In genomic region chr3:152757464-152758393, GRCm38 (mm10) we compare ENCODE assay signal across 8 mouse cellular contexts. TPM values are rescaled to one million over a fixed set of nuclear protein-coding genes. Genes with fewer than 3 reads are reported as not detected.
DNase-seq lines count a peak whose midpoint lies in the region; ATAC-seq and TF ChIP-seq lines count a peak whose summit lies in the region.

No protein-coding gene starts in this region.

- H3K4me3 ChIP-seq in kidney, embryonic 15.5 days (replicated peaks): no peak overlapping the region
- no peak overlapping the region for H3K4me3 ChIP-seq in kidney, adult 2 months (ENCODE audit: insufficient read depth, low read depth, low read length)
- no peak overlapping the region for H3K4me3 ChIP-seq in liver, postnatal 0 days (ENCODE audit: low read depth, low read length)

- H3K4me2 ChIP-seq in kidney, embryonic 15.5 days: no peak overlapping the region
- peak overlapping the region; percentile 15 for H3K4me2 ChIP-seq in liver, postnatal 0 days (ENCODE audit: low read depth, low read length)

- H3K36me3 ChIP-seq in kidney, embryonic 15.5 days: 0 out of 2 replicates have a peak, but pooled peaks cover 1% of the 10 kb centered on the region
- no peaks in the 10 kb centered on the region for H3K36me3 ChIP-seq in kidney, adult 2 months (ENCODE audit: control insufficient read depth, insufficient read depth, low read length)
- H3K36me3 ChIP-seq in liver, postnatal 0 days (replicated peaks; ENCODE audit: insufficient read depth, low read length): 0 out of 2 replicates have a peak, but pooled peaks cover 3% of the 10 kb centered on the region

- H3K9me3 ChIP-seq in kidney, embryonic 15.5 days (replicated peaks): no peaks in the 10 kb centered on the region
- no peaks in the 10 kb centered on the region for H3K9me3 ChIP-seq in liver, postnatal 0 days (ENCODE audit: low read length)

- H3K27ac ChIP-seq in kidney, embryonic 15.5 days: no peak overlapping the region
- no peak overlapping the region for H3K27ac ChIP-seq in kidney, adult 2 months (ENCODE audit: insufficient read depth, low read depth, low read length)
- H3K27ac ChIP-seq in liver, postnatal 0 days (ENCODE audit: low read depth): 0 out of 2 replicates have a peak overlapping the region, but pooled peaks have one; percentile 36

- TF ChIP-seq CTCF in kidney, adult 2 months (conservative IDR thresholded peaks at IDR 0.05; ENCODE audit: insufficient read depth, insufficient read length, low read depth, low read length): no peak
- TF ChIP-seq CTCF in liver, postnatal 0 days (IDR thresholded peaks at IDR 0.05; ENCODE audit: low read depth): no peak

- H3K27me3 ChIP-seq in kidney, embryonic 15.5 days: no peaks in the 10 kb centered on the region
- no peaks in the 10 kb centered on the region for H3K27me3 ChIP-seq in kidney, adult 2 months (replicated peaks; ENCODE audit: control insufficient read depth, insufficient read depth, low read length)
- no peaks in the 10 kb centered on the region for H3K27me3 ChIP-seq in liver, postnatal 0 days (ENCODE audit: insufficient read depth, low read length)

- intact Hi-C loops in left cerebral cortex, postnatal 10 days (cut with DNase I): no loop called here

- 80% methylated on average over 12 of the region's 12 CpGs for WGBS in kidney, embryonic 15.5 days
- 86% methylated on average over 12 of the region's 12 CpGs for WGBS in kidney, adult 2 months
- 61% methylated on average over 12 of the region's 12 CpGs for WGBS in liver, postnatal 0 days (ENCODE audit: insufficient replicate concordance)

- peak; percentile 84 for TF ChIP-seq EP300 in liver, postnatal 0 days (IDR thresholded peaks at IDR 0.05; ENCODE audit: low read depth)

- ATAC-seq in kidney, embryonic 15.5 days (replicated peaks; ENCODE audit: low FRiP score): peak; percentile 77
- ATAC-seq in common myeloid progenitor, adult 5-6 weeks (replicated peaks; ENCODE audit: low read depth, poor library complexity, severe bottlenecking): peak; percentile 58
- ATAC-seq in liver, postnatal 0 days: peak; percentile 92

- no peak overlapping the region for H3K9ac ChIP-seq in kidney, embryonic 15.5 days
- H3K9ac ChIP-seq in liver, postnatal 0 days (replicated peaks): no peak overlapping the region

- no peak for DNase-seq in kidney, adult 2 months
- peak; percentile 14 for DNase-seq in heart, postnatal 4 days
- DNase-seq in liver, postnatal 0 days: peak; percentile 40
- no peak for DNase-seq in layer of hippocampus, adult 18-20 months (ENCODE audit: low spot score in 2 of 2)
- DNase-seq in left cerebral cortex, postnatal 10 days (ENCODE audit: extremely low spot score in 1 of 2, low spot score in 2 of 2): no peak
- no peak for DNase-seq in right cerebral cortex, postnatal 14 days

- H3K4me1 ChIP-seq in kidney, embryonic 15.5 days: peaks cover 8% of the 10 kb centered on the region
- H3K4me1 ChIP-seq in kidney, adult 2 months (ENCODE audit: control insufficient read depth, insufficient read depth, low read length): peaks cover 5% of the 10 kb centered on the region; the same call in 1 of the 2 replicates
- peaks cover 17% of the 10 kb centered on the region for H3K4me1 ChIP-seq in liver, postnatal 0 days (ENCODE audit: insufficient read depth)

- TF ChIP-seq POLR2A in kidney, adult 2 months (IDR thresholded peaks at IDR 0.05; ENCODE audit: low read depth, low read length): no peak

RNA-seq across cellular contexts. Expression of gene Pigk, which starts 43.8 kb away (rescaled TPM):
- polyA plus RNA-seq in kidney, embryonic 15.5 days (2015; fragmentation: Nextera tagmentation; extraction: Ambion mirVana): 42.2 and 45.6 TPM in 2 replicates
- polyA plus RNA-seq in kidney, adult 2 months (2012; rRNA removed): 13.4 and 14.9 TPM in 2 replicates
- total RNA-seq in common myeloid progenitor, adult 5-6 weeks (2017): 46.2 and 87.7 TPM in 2 replicates
- total RNA-seq in heart, postnatal 4 days (2021): 10 to 100 TPM; 32.4 to 35.8 TPM
- polyA plus RNA-seq in liver, postnatal 0 days (2015; fragmentation: Nextera tagmentation; extraction: Ambion mirVana): 22.2 and 23.8 TPM in 2 replicates
- total RNA-seq in layer of hippocampus, adult 18-20 months (2021): 10 to 100 TPM; 44.1 to 50.4 TPM
- 10 to 100 TPM; 48.0 to 48.4 TPM for total RNA-seq in left cerebral cortex, postnatal 10 days (2021)

Comparison
In these comparisons a context has a peak if more than half of its experiments do, and no peak if none do; other contexts are left out.
1. DNase-seq: peak in heart, postnatal 4 days (single experiment) and liver, postnatal 0 days (single experiment); none in kidney, adult 2 months (single experiment), layer of hippocampus, adult 18-20 months (0 of 2), left cerebral cortex, postnatal 10 days (0 of 2) and right cerebral cortex, postnatal 14 days (single experiment).
2. Peak in every context shown above with its lines, with median percentiles within 50 percentile points of each other: ATAC-seq.